Mouse (Mus musculus) megakaryocyte, adult 5-6 weeks (primary cell): ENCODE results near the gene Map4k2. TPM values are rescaled to one million over a fixed set of nuclear protein-coding genes. Genes with fewer than 3 reads are reported as not detected.

Experiments used
- ATAC-seq: 2 replicates; pipeline ENCODE4 v1.8.0; 2016; ENCODE audit warnings: mild to moderate bottlenecking, inconsistent platforms; ENCODE audit not compliant: poor library complexity, severe bottlenecking
- total RNA-seq, 2 experiments: library from RNA; stranded (forward) in 1 of 2; stranded (reverse) in 1 of 2; fragments of 153-499, 151-499 nt in 1 of 2; fragments of 221-1000, 200-1000 nt in 1 of 2; gene quantifications; 2 replicates each; pipeline versions ENCODE4 v1.2.3 to v1.2.4; 2015 to 2017

Gene Map4k2
- total RNA-seq, 2 experiments from 2014 or later = 35.0 to 66.3 TPM

DNA sequence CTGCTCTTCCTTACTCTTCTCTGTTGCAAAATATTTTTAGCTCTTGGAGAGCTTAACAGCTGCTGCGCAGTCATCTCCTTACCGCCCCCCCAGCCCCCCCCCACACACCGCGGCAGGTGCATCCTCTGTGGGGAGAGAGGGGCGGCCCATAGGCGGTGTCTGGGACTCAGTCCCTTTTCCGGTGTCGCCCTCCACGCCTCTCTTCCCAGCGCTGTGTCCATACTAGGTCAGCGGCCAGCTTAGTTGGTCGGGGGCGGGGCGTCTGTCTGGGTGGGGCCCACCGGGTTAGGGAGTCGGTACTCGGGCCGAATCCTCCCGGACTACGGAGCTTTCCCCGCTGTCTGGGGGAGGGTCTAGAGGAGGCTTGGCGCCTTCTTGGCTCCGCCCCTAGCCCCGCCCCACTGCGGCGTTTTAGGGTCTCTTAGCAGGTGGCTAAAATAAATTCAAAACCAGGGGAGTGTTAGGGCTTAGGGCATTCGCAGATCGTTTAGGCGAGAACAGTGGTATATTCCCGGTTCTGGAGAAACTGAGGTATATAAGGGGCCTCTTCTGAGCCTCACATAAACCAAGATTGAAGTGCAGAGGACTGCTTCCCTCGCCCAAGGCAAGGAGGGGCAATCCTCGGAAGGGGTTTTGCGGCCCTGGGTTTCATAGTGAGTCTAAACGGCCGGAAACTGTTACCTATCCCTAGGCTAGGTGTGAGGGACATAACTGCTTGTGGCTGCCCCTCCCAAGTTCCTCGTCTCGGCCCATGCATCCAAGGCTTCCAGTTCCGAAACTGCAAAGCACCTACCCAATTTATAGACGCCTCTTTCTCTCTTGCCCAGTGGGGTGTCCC, 57.7 kb downstream of the Map4k2 start:
- peak; percentile 17 for ATAC-seq

- ATAC-seq = peak; percentile 51
Observed at GRCm38 (mm10) chr19:6399285-6400095, 58.6 kb downstream of the Map4k2 start, which contains the start of gene Rasgrp2. TSS of gene Rasgrp2 (plus strand) at chr19:6399340.

GRCm38 (mm10) chr19:6400096-6401086, 59.5 kb downstream of the Map4k2 start:
- ATAC-seq = no peak

GRCm38 (mm10) chr19:6401131-6401815, 60.3 kb downstream of the Map4k2 start:
- peak; percentile 73 for ATAC-seq

DNA sequence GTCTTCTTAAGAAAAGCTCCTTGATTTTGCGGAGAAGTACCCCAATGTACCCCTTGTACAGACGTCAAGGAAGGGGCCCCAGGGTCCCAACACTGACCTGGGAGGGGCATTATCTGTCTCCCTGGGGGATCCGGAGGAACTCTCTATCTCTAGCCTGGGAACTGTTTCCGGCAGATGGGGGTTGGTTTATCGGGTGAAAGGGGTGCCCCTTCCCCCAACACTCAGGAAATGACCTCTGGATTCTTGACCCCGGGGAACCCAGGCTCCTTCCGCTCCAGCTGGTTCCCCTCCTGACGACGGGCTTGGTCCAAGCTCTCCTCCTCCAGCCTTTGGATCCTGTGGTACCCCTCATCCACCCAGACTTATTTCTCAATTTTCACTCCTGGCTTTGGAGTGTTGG, 61.0 kb downstream of the Map4k2 start:
- ATAC-seq = no peak

GRCm38 (mm10) chr19:6403869-6404268, 62.9 kb downstream of the Map4k2 start:
- no peak for ATAC-seq

Other genes starting within 250 kb of the Map4k2 start
- gene AC131692.1, start 246.7 kb upstream of the Map4k2 start, total RNA-seq (2015) = 0.62 and 1.2 TPM in 2 replicates
- gene AC131692.1, start 246.7 kb upstream of the Map4k2 start, total RNA-seq (2017) = 0.15 TPM in 1 of 2 replicates, not detected in the other
- 0.32 and 1.2 TPM in 2 replicates for gene Naaladl1, start 235.4 kb upstream of the Map4k2 start, total RNA-seq (2015)
- 0.28 and 0.55 TPM in 2 replicates for gene Naaladl1, start 235.4 kb upstream of the Map4k2 start, total RNA-seq (2017)
- gene Sac3d1, start 222.5 kb upstream of the Map4k2 start, total RNA-seq (2015) = 3.4 and 5.7 TPM in 2 replicates
- 3.9 and 4.0 TPM in 2 replicates for gene Sac3d1, start 222.5 kb upstream of the Map4k2 start, total RNA-seq (2017)
- gene Snx15, start 212.8 kb upstream of the Map4k2 start, total RNA-seq (2015) = 9.9 and 13.5 TPM in 2 replicates
- 5.2 and 6.4 TPM in 2 replicates for gene Snx15, start 212.8 kb upstream of the Map4k2 start, total RNA-seq (2017)
- 1.1 and 1.4 TPM in 2 replicates for gene Batf2, start 200.2 kb upstream of the Map4k2 start, total RNA-seq (2015)
- 0.48 and 0.49 TPM in 2 replicates for gene Batf2, start 200.2 kb upstream of the Map4k2 start, total RNA-seq (2017)
- 9.1 and 10.6 TPM in 2 replicates for gene Arl2, start 199.6 kb upstream of the Map4k2 start, total RNA-seq (2015)
- 8.0 and 9.7 TPM in 2 replicates for gene Arl2, start 199.6 kb upstream of the Map4k2 start, total RNA-seq (2017)
- 0.58 TPM in 1 of 2 replicates, not detected in the other for gene Majin, start 156.7 kb upstream of the Map4k2 start, total RNA-seq (2015)
- not detected in 2 replicates for gene Majin, start 156.7 kb upstream of the Map4k2 start, total RNA-seq (2017)
- gene Gpha2, start 114.8 kb upstream of the Map4k2 start, total RNA-seq (2015) = not detected in 2 replicates
- gene Gpha2, start 114.8 kb upstream of the Map4k2 start, total RNA-seq (2017) = not detected in 2 replicates
- gene Ppp2r5b, start 105.3 kb upstream of the Map4k2 start, total RNA-seq (2015) = 5.1 and 5.7 TPM in 2 replicates
- 3.5 and 6.7 TPM in 2 replicates for gene Ppp2r5b, start 105.3 kb upstream of the Map4k2 start, total RNA-seq (2017)
- gene Atg2a, start 99.5 kb upstream of the Map4k2 start, total RNA-seq (2015) = 9.8 and 10.1 TPM in 2 replicates
- gene Atg2a, start 99.5 kb upstream of the Map4k2 start, total RNA-seq (2017) = 8.5 and 10.3 TPM in 2 replicates
- gene Ehd1, start 64.4 kb upstream of the Map4k2 start, total RNA-seq (2015) = 19.3 and 27.1 TPM in 2 replicates
- 24.0 and 34.8 TPM in 2 replicates for gene Ehd1, start 64.4 kb upstream of the Map4k2 start, total RNA-seq (2017)
- gene Cdc42bpg, start 34.7 kb upstream of the Map4k2 start, total RNA-seq (2015) = 0.56 and 0.68 TPM in 2 replicates
- 0.88 and 1.3 TPM in 2 replicates for gene Cdc42bpg, start 34.7 kb upstream of the Map4k2 start, total RNA-seq (2017)
- 15.1 and 16.6 TPM in 2 replicates for gene Men1, start 6.2 kb upstream of the Map4k2 start, total RNA-seq (2015)
- 19.2 and 20.7 TPM in 2 replicates for gene Men1, start 6.2 kb upstream of the Map4k2 start, total RNA-seq (2017)
- gene Sf1, start 22.6 kb downstream of the Map4k2 start, total RNA-seq (2015) = 164 and 205 TPM in 2 replicates
- 179 and 212 TPM in 2 replicates for gene Sf1, start 22.6 kb downstream of the Map4k2 start, total RNA-seq (2017)
- 0.80 and 3.2 TPM in 2 replicates for gene Pygm, start 43.3 kb downstream of the Map4k2 start, total RNA-seq (2015)
- 0.11 and 0.12 TPM in 2 replicates for gene Pygm, start 43.3 kb downstream of the Map4k2 start, total RNA-seq (2017)
- 213 and 232 TPM in 2 replicates for gene Rasgrp2, start 58.2 kb downstream of the Map4k2 start, total RNA-seq (2015)
- 195 and 214 TPM in 2 replicates for gene Rasgrp2, start 58.2 kb downstream of the Map4k2 start, total RNA-seq (2017)
- 0.21 TPM in 1 of 2 replicates, not detected in the other for gene Nrxn2, start 77.6 kb downstream of the Map4k2 start, total RNA-seq (2015)
- gene Nrxn2, start 77.6 kb downstream of the Map4k2 start, total RNA-seq (2017) = not detected in 2 replicates
- not detected in 2 replicates for gene Slc22a12, start 201.9 kb downstream of the Map4k2 start, total RNA-seq (2015)
- not detected in 2 replicates for gene Slc22a12, start 201.9 kb downstream of the Map4k2 start, total RNA-seq (2017)